Mouse (Mus musculus) limb, embryonic 14.5 days (tissue): ENCODE data around the gene Ide. TPM values are rescaled to one million over a fixed set of nuclear protein-coding genes. Genes with fewer than 3 reads are reported as not detected.

Experiments used
- ATAC-seq: fragments of 200-750 bp; cut with Nextera tagmentation; 2 replicates; pipeline ENCODE4 v1.8.0; 2017; ENCODE audit warnings: low read depth, moderate number of reproducible peaks, moderate TSS enrichment; ENCODE audit not compliant: low FRiP score
- DNase-seq: peaks from one replicate; pipeline ENCODE4 v3.0.0-alpha.2; 2015; ENCODE audit warnings: low spot score
- H3K27ac ChIP-seq: fragments of 300-500 bp; sonication (generic); replicated peaks from 2 replicates; pipeline ENCODE4 v1.5.1; 2014; ENCODE audit warnings: low read depth, mild to moderate bottlenecking, low read length, moderate library complexity, mixed read lengths
- H3K27me3 ChIP-seq: fragments of 300-500 bp; sonication (generic); 2 replicates; pipeline ENCODE4 v1.6.1; 2014; ENCODE audit warnings: low read length, mixed read lengths; ENCODE audit not compliant: control insufficient read depth, insufficient read depth
- H3K36me3 ChIP-seq: fragments of 300-500 bp; sonication (generic); 2 replicates; pipeline ENCODE4 v1.6.1; 2014; ENCODE audit warnings: mild to moderate bottlenecking, low read length, moderate library complexity, mixed read lengths; ENCODE audit not compliant: control insufficient read depth, insufficient read depth
- H3K4me1 ChIP-seq: fragments of 300-500 bp; sonication (generic); 2 replicates; pipeline ENCODE4 v1.6.1; 2014; ENCODE audit warnings: antibody characterized with exemption, low read length, mixed read lengths; ENCODE audit not compliant: control insufficient read depth, insufficient read depth
- H3K4me2 ChIP-seq: fragments of 300-500 bp; sonication (generic); replicated peaks from 2 replicates; pipeline ENCODE4 v1.6.1; 2014; ENCODE audit warnings: low read depth, mild to moderate bottlenecking, low read length, moderate library complexity; ENCODE audit not compliant: severe bottlenecking
- H3K4me3 ChIP-seq: fragments of 300-500 bp; sonication (generic); replicated peaks from 2 replicates; pipeline ENCODE4 v1.5.1; 2014; ENCODE audit warnings: low read length
- H3K9ac ChIP-seq: fragments of 300-500 bp; sonication (generic); 2 replicates; pipeline ENCODE4 v1.6.1; 2014; ENCODE audit warnings: mild to moderate bottlenecking, low read depth, low read length, moderate library complexity; ENCODE audit not compliant: severe bottlenecking
- H3K9me3 ChIP-seq: fragments of 300-500 bp; sonication (generic); 2 replicates; pipeline ENCODE4 v1.6.1; 2016; ENCODE audit warnings: low read length; ENCODE audit not compliant: control insufficient read depth
- POLR2A ChIP-seq: fragments of 200-500 bp; IDR thresholded peaks from 2 replicates; pipeline ENCODE4 v1.8.0; 2012; ENCODE audit warnings: inconsistent platforms, mild to moderate bottlenecking, moderate library complexity, borderline replicate concordance; ENCODE audit not compliant: insufficient read depth, insufficient read length; ENCODE audit errors: extremely low read depth
- WGBS: fragments of 180-500 bp; shearing (Covaris S2); extraction: QIAGEN DNeasy Blood & Tissue Kit; methylation state at CpG from one replicate; pipeline ENCODE4 v1.1.7; 2014; 5-methylcytosine and 5-hydroxymethylcytosine counted together
- polyA plus RNA-seq, 2 experiments: library from polyadenylated mRNA; depleted of rRNA in 1 of 2; stranded (reverse) in 1 of 2; unstranded in 1 of 2; fragments of >200 nt; fragmentation: Nextera tagmentation in 1 of 2; extraction: Ambion mirVana in 1 of 2; gene quantifications; 2 replicates each; pipeline versions ENCODE4 v1.2.1 to v1.2.3; 2012 to 2014

The Ide gene
- polyA plus RNA-seq, 2 experiments, result 22.5 to 49.9 TPM

DNA sequence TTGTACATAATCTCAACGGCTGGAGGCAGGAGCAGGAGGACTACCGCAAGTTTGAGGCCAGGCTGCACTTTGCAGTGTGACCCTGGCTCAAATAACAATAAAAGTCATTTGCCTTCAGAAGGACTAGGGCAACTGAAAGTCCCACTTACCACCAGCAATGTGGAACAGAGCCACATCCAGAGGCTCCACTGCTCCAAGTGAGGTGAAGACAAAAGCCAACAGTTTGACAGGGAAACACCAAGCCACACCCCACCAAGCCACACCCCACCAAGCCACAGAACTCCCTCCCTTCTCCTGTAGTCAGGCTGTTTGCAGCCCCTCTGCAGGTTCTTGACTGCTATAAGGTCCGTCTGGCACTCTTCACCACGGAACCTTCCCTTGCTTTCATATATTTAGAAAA lies 20.3 kb downstream of the Ide start:
- no peak for DNase-seq
- H3K4me3 ChIP-seq, result no peak overlapping the region
- no peaks in the 10 kb centered on the region for H3K4me1 ChIP-seq
- H3K27ac ChIP-seq, result no peak overlapping the region
- H3K4me2 ChIP-seq, result no peak overlapping the region
- H3K27me3 ChIP-seq, result no peaks in the 10 kb centered on the region
- no peak for TF ChIP-seq POLR2A
- H3K9me3 ChIP-seq, result no peaks in the 10 kb centered on the region
- H3K36me3 ChIP-seq, result peaks cover 5% of the 10 kb centered on the region; the same call in 1 of the 2 replicates
- ATAC-seq, result no peak
- H3K9ac ChIP-seq, result no peak overlapping the region
- WGBS, result 83% methylated on average over 4 of the region's 4 CpGs

DNA sequence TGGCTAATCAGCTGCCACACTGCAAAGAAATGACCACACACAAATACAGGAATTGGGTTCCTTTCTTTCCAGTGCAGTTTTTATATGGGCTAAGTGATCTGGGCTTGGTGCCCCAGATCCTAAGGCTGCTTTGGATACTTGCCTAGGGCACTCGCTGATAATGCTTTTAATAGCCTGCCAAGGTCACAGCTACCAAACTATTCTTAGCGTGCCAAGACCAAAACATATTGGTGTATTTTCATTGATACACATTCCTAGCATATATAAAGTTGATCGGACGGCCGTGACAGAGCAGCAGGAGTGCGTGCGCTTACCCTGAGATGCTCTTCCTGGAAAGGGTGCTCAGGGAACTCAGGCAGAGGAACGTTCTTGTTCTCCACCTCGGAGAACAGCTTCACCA lies 22.6 kb downstream of the Ide start:
- Histone ChIP-seq H3K27me3 (no peaks in the 10 kb centered on the region), H3K4me2 (no peak overlapping the region), H3K4me1 (no peaks in the 10 kb centered on the region), H3K27ac (no peak overlapping the region), H3K9me3 (no peaks in the 10 kb centered on the region), H3K36me3 (peaks cover 9% of the 10 kb centered on the region), H3K4me3 (no peak overlapping the region), H3K9ac (no peak overlapping the region)
- WGBS, result 83% methylated on average over 9 of the region's 9 CpGs
- ATAC-seq, result no peak
- no peak for TF ChIP-seq POLR2A
- no peak for DNase-seq

DNA sequence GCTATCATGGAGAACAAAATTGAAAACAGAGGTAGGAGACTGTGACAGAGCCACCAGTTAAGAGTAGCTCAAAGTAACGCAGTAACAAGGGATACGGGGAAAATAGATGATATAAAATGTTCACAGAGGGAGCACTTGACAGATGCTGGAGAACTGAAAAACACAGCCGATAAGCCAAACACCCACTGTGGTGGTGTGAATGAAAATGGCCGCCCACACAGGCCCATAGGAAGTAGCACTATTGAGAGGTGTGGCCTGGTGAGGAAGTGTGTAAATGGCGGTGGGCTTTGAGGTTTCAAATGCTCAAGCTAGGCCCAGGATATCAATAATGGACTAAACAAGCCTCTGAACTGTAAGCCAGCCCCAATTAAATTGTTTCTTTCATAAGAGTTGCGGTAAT lies 26.2 kb downstream of the Ide start:
- no peaks in the 10 kb centered on the region for H3K27me3 ChIP-seq
- H3K9me3 ChIP-seq, result no peaks in the 10 kb centered on the region
- H3K4me3 ChIP-seq, result no peak overlapping the region
- TF ChIP-seq POLR2A, result no peak
- 76% methylated on average over 6 of the region's 6 CpGs for whole genome bisulfite sequencing
- H3K36me3 ChIP-seq, result peaks cover 17% of the 10 kb centered on the region
- H3K9ac ChIP-seq, result no peak overlapping the region
- no peak overlapping the region for H3K4me2 ChIP-seq
- ATAC-seq, result no peak
- no peak for DNase-seq
- no peaks in the 10 kb centered on the region for H3K4me1 ChIP-seq
- no peak overlapping the region for H3K27ac ChIP-seq

DNA sequence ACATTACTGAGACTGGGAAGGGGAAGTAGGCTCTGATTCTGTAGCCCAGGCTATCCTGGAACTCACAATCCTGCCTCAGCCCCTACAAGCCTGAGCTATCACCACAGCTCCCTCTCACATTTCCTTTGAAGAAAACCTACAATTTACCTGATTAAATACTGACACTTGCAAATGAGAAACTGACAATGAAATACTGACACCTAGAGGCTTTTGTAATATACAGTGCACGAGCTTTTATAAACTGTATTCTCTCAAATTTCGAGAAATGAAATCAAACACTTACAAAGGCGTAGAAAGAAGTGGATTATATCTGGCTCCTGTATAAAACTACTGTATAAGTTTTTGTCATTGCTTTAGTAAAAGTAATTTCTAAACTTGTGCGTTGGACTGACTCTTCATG lies 27.5 kb downstream of the Ide start:
- DNase-seq, result no peak
- no peak overlapping the region for H3K4me2 ChIP-seq
- ATAC-seq, result no peak
- no peaks in the 10 kb centered on the region for H3K27me3 ChIP-seq
- H3K9ac ChIP-seq, result no peak overlapping the region
- no peak overlapping the region for H3K4me3 ChIP-seq
- WGBS, result 88% methylated on average over 4 of the region's 4 CpGs
- no peaks in the 10 kb centered on the region for H3K9me3 ChIP-seq
- H3K36me3 ChIP-seq, result peaks cover 13% of the 10 kb centered on the region
- H3K27ac ChIP-seq, result no peak overlapping the region
- no peaks in the 10 kb centered on the region for H3K4me1 ChIP-seq
- TF ChIP-seq POLR2A, result no peak

DNA sequence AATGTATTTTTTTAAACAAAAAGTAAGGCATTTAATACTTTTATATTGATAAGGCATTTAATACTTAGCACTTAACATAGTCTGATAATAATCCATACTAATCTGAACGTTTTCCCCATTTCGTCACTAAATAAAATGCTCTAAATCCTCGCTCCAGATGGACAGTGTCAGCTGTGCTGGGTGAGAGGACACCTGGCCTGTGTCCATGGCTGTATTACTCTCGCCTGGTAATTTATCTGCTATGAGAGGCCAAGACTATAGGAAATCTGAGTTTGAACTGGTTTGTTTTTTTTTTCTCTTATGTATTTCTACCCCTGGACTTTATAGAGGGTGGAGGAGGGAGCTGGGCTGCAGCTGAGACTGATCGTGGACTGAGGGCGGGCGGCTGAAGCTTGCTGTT lies 28.7 kb downstream of the Ide start:
- no peak for DNase-seq

More for the DNA sequence above, 28.7 kb downstream of the Ide start:
- Histone ChIP-seq H3K4me2 (no peak overlapping the region), H3K4me1 (no peaks in the 10 kb centered on the region), H3K27me3 (no peaks in the 10 kb centered on the region), H3K36me3 (peaks cover 13% of the 10 kb centered on the region; the same call in 1 of the 2 replicates), H3K9me3 (no peaks in the 10 kb centered on the region), H3K9ac (no peak overlapping the region), H3K27ac (no peak overlapping the region), H3K4me3 (no peak overlapping the region)
- no peak for ATAC-seq
- WGBS, result 81% methylated on average over 7 of the region's 7 CpGs
- no peak for TF ChIP-seq POLR2A
